Mouse (Mus musculus) layer of hippocampus, adult 8-10 months (tissue): ENCODE measurements at regions not wholly inside any gene's neighbourhood (a gene's known extent, or its start where the extent isn't known, plus 50 kb on each side); places are given as distances from the start of the nearest gene placed in this dataset.

Experiments used
- DNase-seq, 2 experiments: peaks; one replicate each; pipeline ENCODE4 v3.0.0; 2022; ENCODE audit warnings: low spot score in 2 of 2

DNA sequence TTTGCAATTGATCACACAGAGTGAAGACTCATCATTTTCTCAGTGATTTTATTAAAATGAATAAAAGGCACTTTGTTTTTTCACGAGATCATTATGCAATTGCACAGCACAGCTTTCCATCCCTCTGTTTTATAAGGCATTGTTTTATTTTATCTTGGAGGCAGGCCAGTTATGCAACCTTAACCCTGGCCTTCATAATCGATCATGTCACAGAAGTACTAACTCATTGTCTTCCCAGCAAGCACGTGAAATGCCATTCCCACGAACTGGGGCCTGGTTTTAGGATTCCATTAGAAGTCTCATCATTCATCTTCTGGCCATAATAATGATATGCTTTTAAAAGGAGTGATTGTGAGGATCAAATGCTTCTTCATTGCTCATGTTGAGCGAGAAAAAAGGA, 355.5 kb upstream of the Gria3 start:
- DNase-seq: no peak

GRCm38 (mm10) chrX:41052861-41053260, 347.8 kb upstream of the Gria3 start:
- peak in 1 of 2 experiments; percentile 2 for DNase-seq

- no peak for DNase-seq
Measured at GRCm38 (mm10) chrX:41054619-41055018, 346.0 kb upstream of the Gria3 start.
